Mouse (Mus musculus) brain, embryonic 14.5 days (tissue): ENCODE measurements around the gene Slpi. TPM values are rescaled to one million over a fixed set of nuclear protein-coding genes. Genes with fewer than 3 reads are reported as not detected.
"Not testable (repeated sequence)": the region's sequence is repeated elsewhere in the genome, so short reads cannot be mapped to it uniquely, and the experiment has no call there.

Source experiments
- DNase-seq: peaks from one replicate; pipeline ENCODE4 v3.0.0-alpha.2; 2011; ENCODE audit warnings: low read depth
- CTCF ChIP-seq: fragments of 200-500 bp; IDR thresholded peaks from 2 replicates; pipeline ENCODE4 v1.5.1; 2012; ENCODE audit warnings: inconsistent platforms, mild to moderate bottlenecking, moderate library complexity, borderline replicate concordance; ENCODE audit not compliant: insufficient read depth, insufficient read length; ENCODE audit errors: extremely low read depth
- POLR2A ChIP-seq: fragments of 200-500 bp; IDR thresholded peaks from 2 replicates; pipeline ENCODE4 v1.6.1; 2012; ENCODE audit warnings: mild to moderate bottlenecking, inconsistent platforms, borderline replicate concordance; ENCODE audit not compliant: poor library complexity, insufficient read depth, insufficient read length, severe bottlenecking; ENCODE audit errors: extremely low read depth
- polyA plus RNA-seq: library from polyadenylated mRNA; depleted of rRNA; stranded (reverse); fragments of >200 nt; gene quantifications from 2 replicates; pipeline ENCODE4 v1.2.3, GENCODE M21; 2012; rRNA removed

Gene Slpi
- polyA plus RNA-seq, 1 experiment = 0.22 TPM

DNA sequence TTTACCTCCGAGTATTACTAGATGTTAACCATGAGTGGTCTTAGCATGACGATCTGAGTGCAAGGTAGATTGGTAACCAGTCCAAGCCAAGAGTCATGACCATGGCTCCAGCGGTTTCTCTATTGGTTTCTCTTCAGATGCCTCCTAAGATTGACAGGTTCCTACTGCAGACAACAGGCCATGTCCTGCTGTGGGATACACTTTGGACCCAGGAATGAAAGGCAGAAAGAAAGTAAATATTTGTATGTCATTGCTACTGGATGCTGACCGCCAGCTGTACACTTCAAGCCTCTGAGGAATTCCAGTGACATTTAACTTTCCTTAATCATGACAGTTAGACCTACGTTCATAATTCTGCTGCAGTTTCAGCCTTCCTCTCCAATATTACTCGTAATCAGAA is 67.9 kb downstream of the Slpi start:
- no peak for DNase-seq
- TF ChIP-seq CTCF (no peak), POLR2A (no peak)

GRCm38 (mm10) chr2:164316451-164316850 is 72.4 kb downstream of the Slpi start, which contains the start of gene Svs6:
Gene Svs6, plus strand, starts transcription at chr2:164316751.
- not testable (repeated sequence) for DNase-seq

DNA sequence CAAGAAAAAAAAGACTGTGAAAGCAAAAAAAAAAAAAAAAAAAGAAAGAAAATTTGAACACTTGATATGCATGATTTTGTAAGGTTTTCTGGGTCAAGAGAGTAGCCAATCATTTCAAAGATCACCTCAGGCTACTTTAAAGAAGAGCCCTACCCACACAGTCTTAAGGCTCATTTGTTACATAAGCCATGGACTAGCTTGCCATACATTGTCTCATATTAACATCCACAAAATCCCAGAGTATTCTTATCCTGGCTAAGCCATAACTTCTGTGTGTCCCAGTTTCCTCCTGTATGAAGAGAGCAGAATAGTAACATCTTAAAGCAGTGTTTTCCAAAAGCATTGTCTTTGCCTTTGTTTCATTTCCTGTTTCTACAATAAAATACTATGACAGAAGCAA is 73.4 kb downstream of the Slpi start:
- DNase-seq = not testable (repeated sequence)

DNA sequence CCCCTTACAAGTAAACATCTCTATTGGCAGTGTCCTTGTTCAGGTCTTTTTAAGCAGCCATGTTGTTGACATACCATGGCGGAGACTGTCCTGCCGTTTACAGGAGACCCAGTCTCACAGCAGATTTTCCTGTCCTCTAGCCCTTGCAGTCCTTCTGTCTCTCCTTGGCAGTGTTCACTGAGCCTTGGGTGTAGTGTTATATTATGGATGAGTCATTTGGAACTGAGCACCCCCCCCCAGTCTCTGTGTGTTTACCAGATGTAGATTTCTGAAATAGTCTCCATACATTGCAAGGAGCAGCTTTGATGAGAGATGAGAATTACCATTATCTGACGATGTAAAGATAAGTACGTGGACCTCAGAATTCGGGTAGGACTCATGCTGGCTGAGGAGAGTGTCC is 76.3 kb downstream of the Slpi start:
- DNase-seq = no peak
- no peak for TF ChIP-seq CTCF
- no peak for TF ChIP-seq POLR2A

Other genes starting within 250 kb of the Slpi start
- gene Kcns1, start 218.0 kb downstream of the Slpi start, polyA plus RNA-seq = 0.83 and 1.5 TPM in 2 replicates
- gene Wfdc5, start 206.4 kb downstream of the Slpi start, polyA plus RNA-seq = not detected in 2 replicates
- gene Wfdc12, start 198.5 kb downstream of the Slpi start, polyA plus RNA-seq = not detected in 2 replicates
- not detected in 2 replicates for gene Wfdc15a, start 189.0 kb downstream of the Slpi start, polyA plus RNA-seq
- not detected in 2 replicates for gene Wfdc15b, start 167.4 kb downstream of the Slpi start, polyA plus RNA-seq
- not detected in 2 replicates for gene Svs2, start 150.6 kb downstream of the Slpi start, polyA plus RNA-seq
- gene Svs3b, start 132.5 kb downstream of the Slpi start, polyA plus RNA-seq = not detected in 2 replicates
- gene Svs4, start 110.6 kb downstream of the Slpi start, polyA plus RNA-seq = not detected in 2 replicates
- not detected in 2 replicates for gene Svs3a, start 99.8 kb downstream of the Slpi start, polyA plus RNA-seq
- not detected in 2 replicates for gene Svs6, start 72.3 kb downstream of the Slpi start, polyA plus RNA-seq
- not detected in 2 replicates for gene Svs5, start 56.4 kb downstream of the Slpi start, polyA plus RNA-seq
- gene Rbpjl, start 14.0 kb upstream of the Slpi start, polyA plus RNA-seq = 0.04 and 0.10 TPM in 2 replicates
- 1.8 and 2.5 TPM in 2 replicates for gene Matn4, start 16.1 kb upstream of the Slpi start, polyA plus RNA-seq
- 2.3 and 3.7 TPM in 2 replicates for gene Sdc4, start 54.8 kb upstream of the Slpi start, polyA plus RNA-seq
- 69.6 and 82.0 TPM in 2 replicates for gene Sys1, start 67.9 kb upstream of the Slpi start, polyA plus RNA-seq
- 8.0 and 10.2 TPM in 2 replicates for gene Gm20458, start 71.9 kb upstream of the Slpi start, polyA plus RNA-seq
- not detected in 2 replicates for gene Trp53tg5, start 84.6 kb upstream of the Slpi start, polyA plus RNA-seq
- 11.4 and 13.1 TPM in 2 replicates for gene Dbndd2, start 97.0 kb upstream of the Slpi start, polyA plus RNA-seq
- 109 and 155 TPM in 2 replicates for gene Pigt, start 108.4 kb upstream of the Slpi start, polyA plus RNA-seq
- gene Wfdc2, start 173.3 kb upstream of the Slpi start, polyA plus RNA-seq = 3.9 and 5.3 TPM in 2 replicates
- gene Spint3, start 184.4 kb upstream of the Slpi start, polyA plus RNA-seq = not detected in 2 replicates
- not detected in 2 replicates for gene Wfdc6a, start 196.4 kb upstream of the Slpi start, polyA plus RNA-seq
- not detected in 2 replicates for gene Eppin, start 204.5 kb upstream of the Slpi start, polyA plus RNA-seq
- gene Wfdc6b, start 224.4 kb upstream of the Slpi start, polyA plus RNA-seq = not detected in 2 replicates
- not detected in 2 replicates for gene Wfdc8, start 224.5 kb upstream of the Slpi start, polyA plus RNA-seq
- gene Wfdc16, start 249.7 kb upstream of the Slpi start, polyA plus RNA-seq = not detected in 2 replicates